Mouse (Mus musculus) gastrocnemius, postnatal 10 days (tissue): ENCODE data around the gene Dbi. TPM values are rescaled to one million over a fixed set of nuclear protein-coding genes. Genes with fewer than 3 reads are reported as not detected.

Source experiments
- DNase-seq: peaks from one replicate; pipeline ENCODE4 v3.0.0; 2021; ENCODE audit warnings: mixed read lengths
- long read RNA-seq, 2 experiments: library from polyadenylated mRNA; stranded (forward); transcript quantifications; one replicate each; pipeline ENCODE4 v2.0.0; 2021
- total RNA-seq, 2 experiments: library from RNA; stranded (reverse); gene quantifications; 2 replicates each; pipeline ENCODE4 v1.2.3; 2021

Dbi gene
- 100 to 1,000 TPM; 254 to 263 TPM for total RNA-seq
- long read RNA-seq, experiment 1, transcript Dbi-201 (4 exons, 569 nt) = major isoform, 137 of 146 reads
- long read RNA-seq, experiment 1, partial matches to known transcripts = 1 of 146 reads
- long read RNA-seq, experiment 1, other reads (novel, unspliced or antisense) = 2 of 146 reads
- long read RNA-seq, experiment 2, transcript Dbi-201 (4 exons, 569 nt) = major isoform, 150 of 153 reads
- long read RNA-seq, experiment 2, partial matches to known transcripts = 1 of 153 reads
- long read RNA-seq, experiment 2, other reads (novel, unspliced or antisense) = 2 of 153 reads

DNA sequence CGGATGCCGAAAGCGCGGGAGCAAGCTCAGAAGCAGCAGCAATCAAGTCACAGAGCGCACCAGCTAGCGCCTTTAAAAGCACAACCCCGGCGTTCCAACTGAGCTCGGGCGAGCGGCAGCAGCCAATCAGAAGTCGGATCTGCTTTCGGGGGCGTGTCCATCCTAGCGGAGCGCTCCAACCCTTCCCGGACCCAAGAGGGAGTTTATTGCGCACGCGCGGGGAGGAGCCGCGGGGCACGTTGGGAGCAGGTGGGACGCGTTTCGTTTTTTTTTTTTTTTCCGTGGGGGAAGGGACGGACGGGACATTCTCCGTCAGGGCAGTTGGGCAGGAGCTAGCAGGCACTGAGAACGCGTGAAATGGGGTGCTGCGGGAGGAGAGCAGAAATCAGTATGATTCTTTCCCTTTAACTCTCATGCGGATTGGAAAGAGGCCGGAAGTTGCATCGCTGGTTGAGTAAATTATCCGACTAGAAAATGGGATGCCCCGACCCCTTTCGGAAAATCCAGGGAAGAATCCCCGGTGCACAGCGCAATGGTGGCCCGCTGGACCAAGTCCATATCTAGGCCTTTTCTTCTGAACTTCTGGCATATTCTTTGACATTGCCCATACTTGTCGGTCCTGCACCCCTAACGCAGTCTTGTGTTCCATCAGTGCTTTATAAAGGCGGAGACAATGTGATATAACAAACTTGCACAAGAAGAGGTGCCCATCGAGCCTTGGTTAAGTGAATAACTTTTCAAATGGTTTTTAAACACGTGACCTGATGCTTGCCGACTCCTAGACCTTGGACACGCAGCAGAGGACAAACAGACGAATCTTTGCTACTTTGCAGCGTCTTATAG is at the start of gene Dbi, which contains the start of gene 3110009E18Rik:
Gene Dbi (minus strand): TSS at position 110 of the 843 bp plus-strand sequence.
Gene 3110009E18Rik (plus strand): TSS at position 219 of the 843 bp plus-strand sequence.
- peak; percentile 97 for DNase-seq

DNA sequence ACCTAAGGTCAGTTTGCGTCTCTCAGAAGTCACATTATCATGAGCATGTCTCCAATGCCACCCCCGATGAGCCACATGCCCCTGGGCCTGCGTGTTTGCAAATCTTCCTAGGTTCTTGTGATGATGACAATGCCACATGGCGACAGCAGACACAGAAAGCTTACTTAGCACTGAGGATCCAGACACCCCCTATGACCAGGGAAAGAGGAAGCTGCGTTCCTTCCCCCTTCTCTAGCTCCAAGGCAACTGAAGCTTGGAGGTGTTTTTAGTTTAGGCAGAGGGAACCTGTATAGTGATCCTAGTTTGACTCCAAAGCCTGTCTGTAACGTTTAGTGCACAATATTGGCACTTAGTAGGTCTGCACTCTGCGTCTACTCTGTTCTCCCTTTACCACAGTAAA is 49.4 kb upstream of the Dbi start:
- no peak for DNase-seq

DNA sequence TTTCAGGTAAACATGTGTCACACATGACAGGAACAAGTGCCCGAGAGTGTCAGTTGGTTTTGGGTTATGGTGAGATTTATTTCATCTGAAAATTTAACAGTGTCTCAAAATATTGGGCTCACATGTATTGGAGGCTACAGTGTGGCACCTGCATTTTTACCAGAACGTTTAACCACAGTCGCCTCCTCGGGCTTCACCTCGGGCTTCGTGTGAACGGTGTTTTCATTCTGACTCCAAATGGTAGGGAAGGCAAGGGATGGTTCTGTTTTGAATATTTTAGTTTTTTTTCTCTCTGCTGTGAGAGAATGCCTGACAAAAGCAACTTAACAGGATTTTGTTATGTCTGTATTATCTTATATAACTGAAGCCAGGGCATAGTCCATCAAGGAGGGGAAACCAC is 47.8 kb upstream of the Dbi start:
- DNase-seq = no peak

DNA sequence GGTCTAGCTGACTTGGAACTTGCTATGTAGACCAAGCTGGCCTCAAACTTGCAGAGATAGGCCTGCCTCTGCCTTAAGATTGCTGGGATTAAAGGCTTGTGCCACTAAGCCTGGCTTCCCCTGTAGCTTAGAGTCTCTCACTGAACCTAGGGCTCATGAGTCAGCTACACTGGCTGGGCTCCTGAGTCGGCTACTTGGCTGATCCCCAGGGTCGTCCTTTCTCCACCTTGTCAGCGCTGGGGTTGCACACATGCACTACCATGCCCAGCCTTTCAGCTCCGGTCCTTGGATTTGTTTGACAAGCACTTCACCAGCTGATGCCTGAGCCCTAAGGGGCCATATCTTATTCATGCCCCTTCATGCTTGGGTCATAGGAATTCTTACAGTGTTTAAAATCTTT is 47.1 kb upstream of the Dbi start:
- no peak for DNase-seq

DNA sequence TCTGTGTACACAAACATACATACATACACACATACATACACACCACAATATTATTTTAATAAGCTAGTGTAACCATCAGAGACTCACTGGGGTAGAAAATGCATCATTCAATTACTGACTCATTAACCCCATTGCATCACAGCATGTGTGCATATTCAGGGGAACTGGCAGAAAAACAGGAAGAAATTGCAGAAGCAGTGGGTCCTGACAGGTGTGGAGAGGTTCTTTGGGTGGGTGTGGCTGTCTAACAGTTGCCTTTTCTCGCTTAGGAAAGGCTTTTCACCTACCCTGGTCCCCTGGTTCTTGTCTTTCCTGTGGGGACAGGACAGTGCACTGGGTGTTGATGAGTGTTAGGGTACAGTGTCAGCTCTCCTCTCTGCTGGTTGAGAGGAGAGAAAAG is 41.7 kb upstream of the Dbi start:
- DNase-seq = no peak

DNA sequence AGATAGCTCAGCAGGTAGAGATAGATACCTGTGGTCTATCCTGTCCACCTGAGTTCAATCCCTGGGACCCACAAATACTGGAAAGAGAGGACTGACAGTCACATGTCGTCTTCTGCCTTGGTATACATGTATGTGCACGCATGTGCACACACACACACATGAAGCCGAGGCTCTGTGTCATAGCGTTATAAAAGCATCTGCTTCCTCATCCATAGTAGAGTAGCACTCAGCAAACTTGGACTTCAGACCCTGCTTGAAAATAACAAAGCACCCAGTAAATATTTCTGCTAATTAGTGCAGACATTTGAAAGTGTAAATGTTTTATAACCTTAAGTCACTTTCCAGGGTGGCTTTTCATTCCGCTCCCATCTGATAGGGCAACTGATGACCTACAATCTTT is 40.6 kb upstream of the Dbi start:
- DNase-seq = no peak

DNA sequence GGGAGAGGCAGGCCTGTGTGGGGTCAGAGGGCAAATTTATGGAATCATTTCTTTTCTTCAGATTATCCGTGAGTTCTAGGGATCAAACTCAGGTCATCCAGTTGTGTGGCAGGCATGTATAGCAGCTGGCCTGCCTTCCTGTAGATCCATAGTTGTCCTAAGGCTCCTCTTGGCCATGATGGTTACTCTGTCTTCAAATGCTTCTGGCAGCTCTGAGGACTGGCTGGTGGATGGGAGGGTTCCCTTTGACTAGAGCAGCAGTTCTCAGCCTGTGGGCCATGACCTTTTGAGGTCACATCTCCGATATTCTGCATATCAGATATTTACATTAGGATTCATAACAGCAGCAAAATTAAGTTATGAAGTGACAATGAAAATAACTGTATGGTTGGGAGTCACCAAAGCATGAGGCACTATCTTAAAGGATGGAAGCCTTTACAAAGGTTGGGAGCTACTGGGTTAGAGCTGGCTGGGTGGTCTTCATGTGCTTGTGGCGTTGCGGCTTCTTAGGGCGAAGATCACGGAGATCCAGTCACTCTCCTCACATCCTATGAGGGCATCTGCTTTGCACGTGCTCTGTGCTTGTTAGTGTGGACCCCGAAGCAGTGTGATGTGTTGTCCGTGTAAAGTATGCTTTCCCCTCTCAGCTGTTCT is 37.7 kb upstream of the Dbi start:
- DNase-seq = no peak

DNA sequence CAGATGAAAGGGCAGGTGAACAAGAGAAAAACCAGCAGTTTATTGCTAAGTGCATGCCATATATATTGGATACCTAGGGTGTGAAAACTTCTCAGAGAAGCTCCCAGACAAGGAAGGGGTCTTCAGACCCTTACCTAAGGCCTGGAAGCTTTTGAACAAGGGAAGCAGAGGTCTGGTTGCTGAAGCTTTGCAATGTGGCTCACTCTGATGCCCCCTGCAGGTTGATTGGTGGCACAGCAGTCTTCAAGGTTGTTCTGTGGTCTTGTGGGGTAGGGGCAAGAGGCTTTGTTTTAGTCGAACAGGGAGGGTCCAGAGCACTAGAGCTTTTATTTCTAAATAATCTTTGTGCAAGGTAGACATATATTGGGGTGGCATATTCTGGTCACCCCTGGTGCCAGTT is 34.4 kb upstream of the Dbi start:
- DNase-seq = no peak

DNA sequence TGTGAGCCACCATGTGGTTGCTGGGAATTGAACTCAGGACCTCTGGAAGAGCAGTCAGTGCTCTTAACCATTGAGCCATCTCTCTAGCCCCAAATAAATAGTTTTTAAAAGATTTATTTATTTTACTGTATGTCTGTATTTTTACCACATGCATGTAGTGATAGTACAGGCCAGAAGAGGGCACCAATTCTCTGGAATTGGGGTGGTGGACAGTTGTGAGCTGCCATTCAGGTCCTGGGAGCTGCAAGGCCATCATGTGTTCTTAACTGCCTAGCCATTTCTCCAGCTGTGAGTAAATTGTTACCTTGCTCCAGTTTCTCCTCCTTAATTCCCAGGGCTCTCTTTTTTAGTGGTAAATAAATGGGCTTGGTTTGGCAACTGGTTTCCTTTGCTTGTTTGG is 33.4 kb upstream of the Dbi start:
- peak; percentile 30 for DNase-seq

DNA sequence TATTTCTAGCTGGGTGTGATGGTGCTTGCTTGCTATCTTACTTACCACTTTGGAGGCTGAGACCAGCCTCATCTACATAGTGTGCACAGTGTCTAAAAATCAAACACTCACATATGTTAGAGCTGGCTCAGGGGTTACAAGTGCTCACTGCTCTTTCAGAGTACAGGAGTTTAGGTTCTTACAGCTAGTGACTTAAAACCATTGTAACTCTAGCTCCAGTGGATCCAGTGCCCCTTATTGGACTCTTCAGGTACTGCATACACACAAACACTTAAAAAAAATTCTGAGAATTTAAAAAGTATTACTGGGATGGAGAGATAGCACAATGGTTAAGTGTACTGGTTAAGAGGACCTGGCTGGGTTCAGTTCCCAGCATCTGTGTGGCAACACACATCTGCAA is 26.1 kb upstream of the Dbi start:
- no peak for DNase-seq

DNA sequence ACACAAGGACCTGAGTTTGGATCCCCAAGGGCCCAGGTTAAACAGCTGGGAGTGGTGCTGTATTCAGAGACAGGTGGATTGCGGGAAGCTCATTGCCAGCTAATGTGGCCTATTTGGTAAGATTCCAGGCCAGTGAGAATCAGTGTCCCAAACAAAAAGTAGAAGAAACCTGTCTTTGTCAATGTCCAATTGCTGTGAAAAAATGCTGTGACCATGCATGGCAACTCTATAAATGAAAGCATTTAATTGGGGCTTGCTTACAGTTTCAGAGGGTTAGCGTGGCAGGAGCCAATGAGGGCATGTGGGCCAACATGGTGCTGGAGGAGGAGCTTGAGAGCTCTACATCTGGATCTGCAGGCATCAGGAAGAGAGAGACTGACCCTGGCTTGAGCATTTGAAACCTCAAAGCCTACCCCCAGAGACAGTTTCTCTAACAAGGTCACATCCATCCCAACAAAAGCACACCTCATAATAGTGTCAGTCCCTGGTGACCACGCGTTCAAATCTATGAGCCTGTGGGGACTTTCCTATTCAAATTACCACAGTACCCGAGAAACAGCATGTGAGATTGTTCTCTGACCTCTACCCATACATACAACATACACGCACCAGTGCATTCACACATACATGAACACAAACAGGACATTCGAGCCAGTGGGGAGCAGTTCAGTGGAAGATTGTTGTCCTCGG is 24.8 kb upstream of the Dbi start:
- DNase-seq = no peak

DNA sequence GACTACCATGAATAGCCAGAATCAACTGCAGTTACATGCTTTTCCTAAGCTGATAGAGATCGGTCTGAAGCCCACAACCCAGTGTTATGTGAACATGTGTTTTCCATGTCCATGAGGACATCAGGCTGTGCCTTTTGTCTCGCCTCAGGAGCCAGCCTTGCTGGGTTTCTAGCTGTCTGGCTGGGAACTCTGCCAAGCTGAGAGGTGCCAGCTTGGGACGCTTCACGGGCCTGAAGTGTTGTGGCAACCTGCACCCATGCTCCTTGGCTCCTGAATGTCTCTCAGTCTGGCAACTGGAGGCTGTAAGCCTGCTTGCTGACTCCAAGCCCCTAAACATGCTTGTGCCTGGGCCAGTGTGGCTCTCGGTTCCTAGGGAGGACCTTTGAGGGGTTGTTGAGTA is 21.7 kb upstream of the Dbi start:
- peak; percentile 64 for DNase-seq

DNA sequence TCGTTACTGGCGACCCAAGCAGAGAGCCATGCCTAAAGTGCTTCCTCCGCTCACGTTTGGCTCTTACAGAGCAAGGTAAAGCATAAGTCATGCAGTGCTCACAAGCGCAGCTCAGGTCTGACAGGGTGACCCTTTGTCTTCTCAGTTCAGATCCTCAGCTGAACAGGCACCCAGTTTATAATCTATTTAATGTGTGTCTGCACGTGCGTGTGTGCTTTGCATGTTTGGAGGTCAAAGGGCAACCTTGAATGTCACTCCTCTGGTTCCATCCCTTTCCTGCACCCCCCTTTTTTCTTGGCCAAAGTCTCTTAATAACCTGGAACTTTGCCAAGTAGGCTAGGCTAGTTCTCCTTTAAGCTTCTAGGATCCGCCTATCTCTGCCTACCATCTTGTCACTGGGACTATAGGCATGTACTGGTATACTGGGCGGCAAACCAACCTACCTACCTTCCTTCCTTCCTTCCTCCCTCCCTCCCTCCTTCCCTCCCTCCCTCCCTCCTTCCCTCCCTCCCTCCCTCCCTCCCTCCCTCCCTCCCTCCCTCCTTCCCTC is 19.3 kb upstream of the Dbi start:
- no peak for DNase-seq

DNA sequence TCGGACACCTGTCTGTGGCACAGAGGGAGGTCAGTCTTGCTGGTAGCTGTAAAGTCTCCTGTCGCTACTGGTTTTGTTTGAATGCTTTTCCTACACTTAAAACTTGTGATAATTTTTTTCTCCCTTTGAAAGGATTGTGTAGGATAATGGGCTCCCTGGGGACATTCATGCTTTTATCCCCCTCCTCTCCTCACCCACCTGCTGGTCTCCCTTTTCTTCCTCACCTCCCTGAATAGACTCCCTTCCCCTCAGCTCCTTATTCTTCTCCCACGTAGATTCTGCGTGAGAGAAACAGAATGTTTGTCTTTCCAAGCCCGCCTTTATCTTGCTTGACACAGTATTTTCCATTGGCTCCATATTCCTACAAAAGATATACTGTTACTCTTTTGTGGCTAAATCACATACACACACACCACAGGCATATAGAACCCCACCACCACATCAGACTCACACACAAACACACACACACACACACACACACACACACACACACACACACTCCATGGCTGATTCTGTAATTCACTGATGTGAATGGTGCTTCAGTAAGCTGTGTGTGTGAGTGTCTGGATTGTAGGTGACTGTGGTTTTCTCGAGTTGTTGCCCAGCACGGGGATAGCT is 18.2 kb upstream of the Dbi start:
- DNase-seq = no peak

DNA sequence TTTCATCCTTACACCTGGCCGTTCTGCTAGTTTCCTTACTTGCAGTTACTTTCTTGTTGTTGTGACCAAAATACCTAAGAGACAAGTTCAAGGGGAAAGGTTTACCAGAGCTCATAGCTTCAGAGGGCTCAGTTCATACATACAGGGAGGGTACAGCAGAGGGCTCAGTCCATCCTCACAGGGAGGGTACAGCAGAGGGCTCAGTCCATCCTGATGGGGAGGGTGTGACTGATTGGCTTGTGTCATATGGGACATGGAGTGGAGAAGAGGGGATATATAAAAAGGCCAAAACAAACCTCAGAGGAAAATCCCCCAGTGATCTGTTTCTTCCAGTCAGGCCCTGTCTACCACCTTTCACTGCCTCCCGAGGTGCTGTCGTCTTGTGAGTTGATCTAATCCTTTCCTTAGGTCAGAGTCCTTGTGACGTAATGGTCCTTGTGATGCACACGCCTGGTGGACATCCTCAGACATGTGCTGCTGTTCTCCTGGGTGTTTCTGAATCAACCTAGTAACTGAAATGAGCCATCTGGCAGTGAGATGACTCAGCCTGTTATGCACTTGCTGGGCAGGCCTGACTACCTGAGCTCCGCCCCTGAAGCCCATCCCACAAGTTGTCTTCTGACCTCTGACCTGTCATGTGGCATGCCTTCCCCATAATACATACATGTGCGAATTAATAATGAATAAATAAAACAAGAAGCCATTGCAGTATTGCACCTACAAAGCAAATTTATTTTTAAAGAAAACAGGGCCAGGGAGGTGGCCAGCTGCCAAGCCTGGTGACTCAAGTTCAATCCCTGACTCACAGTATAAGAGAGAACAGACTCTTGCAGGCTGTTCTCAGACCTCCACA is 15.3 kb upstream of the Dbi start:
- no peak for DNase-seq

DNA sequence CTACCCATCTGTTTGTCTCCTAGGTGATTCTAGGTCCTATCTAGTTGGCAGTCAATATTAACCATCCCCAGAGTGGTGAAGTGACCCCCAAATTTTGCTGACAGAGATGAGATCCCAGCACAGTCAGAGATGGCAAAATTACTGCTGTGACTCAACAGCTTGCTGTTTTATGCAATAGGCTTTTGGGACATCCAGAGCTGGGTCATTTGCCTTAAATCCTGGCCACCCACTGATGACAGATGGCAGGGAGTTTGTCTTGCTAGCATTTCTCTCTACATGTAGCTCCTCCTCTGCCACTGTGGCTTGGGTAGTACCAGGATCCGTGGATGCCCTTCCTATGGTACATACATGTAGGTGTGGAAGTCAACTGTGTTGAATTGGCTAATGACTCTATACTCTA is 11.5 kb upstream of the Dbi start:
- no peak for DNase-seq

DNA sequence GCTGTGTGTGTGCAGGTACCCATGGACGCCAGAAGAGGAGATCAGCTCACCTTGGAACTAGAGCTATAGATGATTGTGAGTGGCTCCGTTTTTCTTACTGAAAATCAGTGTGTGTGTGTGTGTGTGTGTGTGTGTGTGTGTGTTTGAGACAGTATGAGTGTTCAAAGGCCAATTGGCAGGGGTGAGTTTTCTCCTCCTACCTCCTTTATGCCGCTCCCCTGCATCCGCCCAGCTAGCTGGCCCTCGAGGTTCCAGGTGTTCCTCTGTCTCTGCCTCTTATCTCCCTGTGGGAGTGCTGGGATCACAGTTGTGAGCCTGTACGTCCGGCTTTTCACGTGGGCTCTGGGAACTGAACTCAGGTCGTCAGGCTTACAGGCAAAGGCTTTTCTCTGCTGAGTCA is 5.4 kb upstream of the Dbi start:
- DNase-seq = no peak

DNA sequence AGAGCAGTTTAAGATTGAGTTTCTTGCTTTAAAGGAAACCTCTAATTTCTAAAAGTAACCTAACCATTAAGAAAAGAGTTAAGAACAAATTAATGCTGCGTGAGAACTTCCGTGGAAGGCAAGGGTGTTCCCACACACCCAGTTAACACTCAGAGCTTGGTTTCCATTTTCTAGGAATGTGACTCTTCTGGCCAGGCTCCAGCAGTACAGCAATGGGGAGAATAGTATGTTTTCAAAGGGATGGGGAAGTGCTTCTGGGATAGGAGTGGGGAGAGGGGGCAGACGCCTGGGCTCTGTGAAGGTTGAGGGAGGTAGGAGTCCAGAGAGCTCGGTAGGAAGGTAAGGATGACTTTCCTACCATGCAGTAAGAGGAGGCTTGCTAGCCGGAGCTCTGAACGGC is 4.6 kb upstream of the Dbi start:
- no peak for DNase-seq

DNA sequence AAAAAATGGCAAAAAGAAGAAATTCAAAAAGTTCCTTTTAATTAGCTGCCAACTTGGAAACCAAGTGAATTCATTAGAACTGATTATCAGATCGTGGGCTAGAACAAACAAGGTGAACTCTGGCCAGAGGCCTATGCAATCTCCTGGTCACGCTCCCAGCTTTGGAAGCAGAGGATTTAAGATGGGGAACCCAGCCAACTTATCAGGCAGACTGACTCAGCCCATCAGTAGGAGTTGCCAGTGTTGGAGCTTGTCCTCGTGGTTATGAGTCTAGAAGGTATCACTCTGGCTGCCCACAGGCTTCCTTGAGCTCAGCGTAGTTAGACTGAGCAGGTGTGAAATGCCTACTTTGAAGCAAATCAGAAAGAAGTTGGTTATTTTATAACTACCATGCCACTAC is 4.0 kb upstream of the Dbi start:
- DNase-seq = no peak

DNA sequence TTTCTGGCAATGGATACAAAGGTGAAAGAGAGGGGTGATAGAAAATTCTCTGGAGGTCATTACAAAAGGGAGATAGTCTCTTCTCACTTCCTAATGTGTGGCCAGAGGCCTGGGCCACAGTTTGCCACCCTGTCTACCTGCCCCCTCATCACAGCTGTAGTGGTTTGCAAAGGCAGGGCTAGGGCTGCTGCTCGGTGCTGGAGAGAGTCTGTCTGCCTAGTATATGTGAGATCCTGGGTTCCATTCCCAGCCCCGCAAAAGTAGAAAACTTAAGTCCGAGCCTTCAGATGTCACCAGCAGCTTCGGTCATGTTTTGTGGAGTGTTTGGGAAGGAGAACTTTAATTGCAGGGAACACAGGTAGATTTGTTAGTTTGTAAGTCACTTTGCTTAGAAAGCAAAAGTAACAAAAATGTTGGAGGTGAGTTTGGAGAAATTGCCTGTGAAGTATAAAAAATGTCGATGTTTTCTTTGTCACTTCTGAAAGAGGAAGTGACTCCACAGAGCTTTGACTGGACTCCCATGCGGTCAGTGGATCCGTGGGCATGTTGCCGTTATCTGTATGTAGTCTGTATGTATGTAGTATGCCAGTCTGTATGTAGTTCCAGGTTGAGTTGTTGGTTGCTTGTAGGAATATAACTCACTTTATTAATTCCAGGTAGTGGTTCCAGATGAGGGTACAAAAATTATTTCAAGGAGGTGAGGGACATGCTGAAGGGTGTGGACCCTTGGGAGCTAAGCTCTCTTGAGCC is 1.9 kb upstream of the Dbi start:
- DNase-seq = no peak
